Mouse (Mus musculus) thymus, postnatal 14 days (tissue): Measurements from ENCODE around the gene Fam136a.
"Not testable (repeated sequence)": the region's sequence is repeated elsewhere in the genome, so short reads cannot be mapped to it uniquely, and the experiment has no call there.

Experiments used
- DNase-seq: peaks from one replicate; pipeline ENCODE4 v3.0.0; 2021

Fam136a gene

DNA sequence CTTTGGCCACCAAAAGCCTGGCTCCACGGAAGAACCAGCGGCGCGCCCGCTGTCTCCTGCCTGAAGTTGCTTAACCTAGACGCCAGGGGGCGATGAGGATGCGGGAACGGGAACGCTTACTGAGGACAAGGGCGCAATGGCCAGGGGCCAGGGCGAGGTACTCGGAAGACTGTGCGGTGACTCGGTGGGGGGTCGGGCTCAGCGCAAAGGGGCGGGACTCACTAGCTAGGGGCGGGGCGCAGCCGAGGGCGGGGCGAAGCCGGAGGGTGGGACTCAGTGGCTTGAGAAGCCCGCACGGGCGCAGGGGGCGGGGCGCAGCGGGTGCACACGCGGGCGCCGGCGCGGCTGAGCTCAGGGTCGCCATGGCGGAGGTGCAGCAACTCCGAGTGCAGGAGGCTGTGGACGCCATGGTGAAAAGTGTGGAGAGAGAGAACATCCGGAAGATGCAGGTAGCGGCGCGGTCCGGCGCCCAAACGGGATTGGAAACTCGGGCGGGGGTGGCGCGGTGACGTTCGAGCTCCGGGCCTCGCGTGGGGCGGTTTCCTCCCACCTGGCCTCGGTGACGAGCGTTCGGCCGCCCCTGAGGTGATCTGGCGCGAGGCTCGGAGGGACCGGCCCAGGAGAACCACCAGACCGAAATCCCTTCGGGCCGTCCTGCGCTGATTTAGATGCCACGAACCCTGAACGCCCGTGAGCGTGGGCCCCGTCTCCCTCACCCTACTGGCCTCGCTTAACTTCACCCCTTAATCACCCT, at the start of gene Fam136a:
Gene Fam136a (plus strand): TSS at position 276 of the 754 bp plus-strand sequence.
- peak; percentile 96 for DNase-seq

DNA sequence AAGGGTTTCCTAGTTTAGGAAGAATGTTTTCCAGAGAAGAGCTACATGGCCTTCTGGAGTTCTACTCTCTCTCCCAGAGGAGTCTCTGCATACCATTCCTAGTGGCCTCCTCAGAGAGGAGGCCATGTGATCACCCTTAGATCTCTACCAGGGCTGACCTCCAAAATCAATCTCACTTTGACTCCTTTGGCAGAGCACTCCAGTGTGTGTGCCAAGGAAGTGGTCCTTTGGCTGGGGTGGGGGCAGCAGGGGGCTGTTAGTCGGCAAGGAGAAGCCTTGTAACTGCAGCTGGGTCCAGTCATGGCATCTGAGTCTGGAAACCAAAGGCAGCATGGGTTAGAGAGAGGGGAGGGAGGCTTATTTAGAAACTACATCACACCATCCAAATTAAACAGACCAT, 48.4 kb upstream of the Fam136a start:
- DNase-seq, result no peak

DNA sequence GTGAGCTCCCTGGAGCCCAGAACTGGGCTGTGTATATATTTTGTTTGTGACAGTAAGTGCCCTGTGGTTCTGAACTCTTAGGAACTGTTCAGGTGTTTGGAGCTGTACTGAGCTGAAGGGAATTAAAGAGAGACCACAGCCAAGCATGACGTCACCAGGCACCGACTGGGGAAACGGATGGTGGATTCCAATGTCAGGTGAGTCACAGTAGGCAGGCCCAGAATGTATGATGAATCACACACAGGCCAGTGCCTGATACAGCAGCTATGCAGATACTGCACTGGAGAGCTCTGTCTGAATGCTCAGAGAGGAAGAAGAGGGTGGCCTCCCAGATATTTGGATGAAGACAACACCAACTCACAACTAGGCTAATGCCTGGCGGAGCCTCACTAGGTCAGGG, 46.6 kb upstream of the Fam136a start:
- DNase-seq, result no peak

DNA sequence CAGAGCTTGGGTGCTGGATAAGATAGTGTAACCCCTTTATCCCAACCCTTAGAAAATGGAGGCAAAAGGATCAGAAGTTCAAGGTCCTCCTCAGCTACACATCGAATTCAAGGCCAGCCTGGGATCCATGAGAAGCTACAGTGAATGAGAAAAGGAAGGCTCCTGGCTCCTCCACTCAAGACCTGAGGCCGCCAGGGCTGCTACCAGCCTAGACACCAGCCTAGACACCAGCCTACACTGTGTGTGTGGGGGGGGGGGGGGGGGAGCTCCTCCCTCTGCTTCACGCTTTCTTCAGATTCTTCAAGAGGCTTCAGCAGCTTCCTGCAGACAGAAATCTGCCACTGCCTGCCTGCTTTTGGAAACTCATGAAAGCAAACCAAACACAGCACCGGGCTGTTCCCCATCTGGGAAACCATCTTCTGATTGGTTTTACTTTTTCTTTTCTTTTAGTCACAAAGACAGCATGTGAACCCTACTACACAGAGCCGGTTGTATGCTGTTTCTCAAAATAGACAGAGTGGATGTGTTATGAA, 43.3 kb upstream of the Fam136a start:
- no peak for DNase-seq

DNA sequence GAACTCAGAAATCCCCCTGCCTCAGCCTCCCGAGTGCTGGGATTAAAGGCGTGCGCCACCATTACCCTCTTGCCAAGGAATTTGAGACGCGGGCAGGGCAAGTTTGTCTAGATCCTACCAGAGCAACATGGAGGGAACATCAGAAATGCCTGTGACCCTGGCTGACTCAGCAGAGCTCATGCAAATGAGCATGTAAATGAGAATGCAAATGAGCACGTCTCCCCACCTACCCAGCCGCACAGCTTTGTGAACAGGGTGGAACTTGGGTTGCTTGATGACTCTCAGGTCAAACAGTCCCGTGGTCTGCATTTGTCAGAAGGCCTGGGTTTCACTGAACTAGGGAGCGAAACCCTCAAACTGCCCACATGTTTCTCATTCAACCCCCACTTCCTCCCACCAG, 42.5 kb upstream of the Fam136a start:
- no peak for DNase-seq

DNA sequence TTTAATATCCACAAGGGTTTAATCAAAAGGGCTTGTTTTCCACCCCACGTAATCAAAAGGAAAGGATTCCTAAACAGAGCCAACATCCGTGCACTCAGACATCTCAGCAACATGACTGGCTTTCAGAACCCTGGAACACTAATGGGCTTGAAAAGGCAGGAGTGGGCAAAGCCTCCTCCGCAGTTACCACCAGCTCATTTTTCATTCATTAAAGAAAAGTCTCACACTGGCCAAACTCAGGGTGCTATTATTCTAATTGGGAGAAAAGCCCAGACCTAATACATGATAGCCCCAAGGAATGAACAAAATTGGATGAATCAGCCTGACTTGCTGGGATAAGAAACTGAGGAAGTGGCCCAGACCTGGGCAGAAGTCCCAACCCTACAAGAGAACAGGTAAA, 41.0 kb upstream of the Fam136a start:
- no peak for DNase-seq

DNA sequence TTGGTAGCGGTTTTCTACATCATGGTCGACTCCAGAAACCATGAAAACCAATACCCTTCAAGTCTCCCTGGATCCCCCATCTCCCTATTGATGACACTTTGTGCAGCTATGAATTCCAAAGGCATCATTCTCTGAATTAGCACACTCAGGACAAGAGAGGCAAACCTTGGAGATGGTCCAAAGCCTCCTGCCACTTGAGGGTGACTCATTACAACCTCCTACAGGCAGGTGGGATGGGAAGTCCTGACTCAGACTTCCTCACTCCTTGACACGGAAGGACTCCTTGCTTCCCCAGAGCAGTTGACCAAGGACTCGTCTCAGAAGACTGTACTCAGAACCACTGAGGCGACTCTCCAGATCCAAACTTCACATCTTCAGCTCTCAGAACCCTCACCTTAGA, 39.8 kb upstream of the Fam136a start:
- no peak for DNase-seq

DNA sequence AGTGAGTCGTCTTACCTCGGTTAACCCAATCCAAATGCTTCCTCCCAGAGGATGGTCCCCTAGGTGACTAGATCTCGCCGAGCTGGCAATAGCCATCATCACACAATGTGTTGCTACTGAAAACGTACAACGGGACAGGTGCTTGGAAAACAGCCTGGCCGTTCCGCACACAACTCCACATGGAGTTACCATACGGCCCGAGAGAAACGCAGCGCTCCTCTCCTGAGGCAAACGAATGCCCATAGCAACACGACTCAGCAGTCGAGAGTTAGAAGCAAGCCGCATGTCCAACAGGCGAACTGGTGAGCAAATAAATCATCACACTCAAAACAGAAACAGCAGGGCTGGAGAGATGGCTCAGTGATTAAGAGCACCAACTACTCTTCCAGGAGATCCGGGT, 38.6 kb upstream of the Fam136a start:
- no peak for DNase-seq

DNA sequence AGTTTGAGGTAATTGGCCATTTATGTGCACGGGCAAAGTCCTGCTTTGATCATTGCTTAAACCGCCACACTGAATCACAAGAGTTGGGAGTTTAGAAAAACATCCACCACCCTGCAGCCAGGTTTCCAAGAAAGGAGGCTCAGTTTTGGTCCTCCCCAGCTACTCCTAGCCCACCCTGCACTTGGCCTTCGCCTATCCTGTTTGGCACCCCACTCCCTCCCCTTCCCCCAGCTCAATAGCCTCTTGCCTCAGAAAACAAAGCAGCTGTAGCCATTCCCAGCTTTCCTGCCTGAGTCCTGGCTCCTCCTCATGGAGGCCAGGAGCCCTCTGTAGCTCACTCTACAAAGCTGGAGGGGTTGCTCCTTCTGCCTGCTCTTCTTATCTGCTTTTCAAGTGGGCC, 37.1 kb upstream of the Fam136a start:
- no peak for DNase-seq

DNA sequence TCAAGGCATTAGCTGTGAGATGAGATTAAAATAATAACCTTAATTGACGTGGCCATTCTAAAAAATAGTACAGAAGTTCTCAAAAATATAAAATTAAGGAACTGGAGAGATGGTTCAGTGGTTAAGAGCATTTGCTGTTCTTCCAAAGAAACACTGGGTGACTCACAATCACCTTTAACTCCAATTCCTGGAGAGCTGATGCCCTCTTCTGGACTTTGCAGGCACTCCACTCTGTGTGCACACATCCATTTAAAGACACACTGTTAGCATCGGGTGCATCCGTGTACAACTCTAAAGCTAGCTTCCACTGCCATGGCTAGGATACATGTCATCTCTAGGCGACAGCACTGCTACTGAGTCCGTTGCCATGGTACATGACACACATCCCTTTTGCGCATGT, 35.5 kb upstream of the Fam136a start:
- no peak for DNase-seq

DNA sequence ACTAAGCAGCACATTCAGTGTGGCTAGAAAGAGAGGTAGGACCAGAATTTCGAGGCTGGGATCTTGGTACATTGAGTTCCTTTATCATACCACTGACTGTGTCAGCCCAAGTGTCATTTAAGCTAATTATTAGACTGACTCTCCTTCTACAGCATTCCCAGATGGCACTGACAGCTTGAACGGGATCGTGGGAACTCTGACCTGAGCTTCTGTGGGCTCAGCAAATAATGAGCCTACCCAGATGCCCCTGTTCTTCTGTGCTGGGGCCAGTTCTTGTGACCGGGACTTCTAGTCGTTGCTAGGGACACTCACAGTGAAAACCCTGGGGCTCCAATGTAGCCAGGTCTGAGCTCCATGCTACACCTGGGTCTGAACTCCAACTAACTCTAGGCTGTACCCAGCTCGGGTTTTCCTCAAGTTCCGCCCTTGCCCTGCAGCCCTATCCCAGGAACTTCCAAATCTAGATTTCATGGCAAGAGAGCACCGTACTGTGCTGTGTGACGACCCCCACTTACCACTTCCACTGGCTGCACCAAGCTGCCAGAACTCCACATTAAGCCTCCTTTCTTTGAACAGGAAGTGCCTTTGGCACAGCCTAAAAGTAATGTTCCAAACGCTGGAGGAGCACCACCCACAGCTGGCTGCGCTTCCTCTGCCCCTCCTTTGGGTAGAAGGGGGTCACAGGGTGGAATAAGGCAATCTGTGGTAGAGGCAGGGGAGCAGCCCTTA, 30.2 kb upstream of the Fam136a start:
- DNase-seq, result no peak

DNA sequence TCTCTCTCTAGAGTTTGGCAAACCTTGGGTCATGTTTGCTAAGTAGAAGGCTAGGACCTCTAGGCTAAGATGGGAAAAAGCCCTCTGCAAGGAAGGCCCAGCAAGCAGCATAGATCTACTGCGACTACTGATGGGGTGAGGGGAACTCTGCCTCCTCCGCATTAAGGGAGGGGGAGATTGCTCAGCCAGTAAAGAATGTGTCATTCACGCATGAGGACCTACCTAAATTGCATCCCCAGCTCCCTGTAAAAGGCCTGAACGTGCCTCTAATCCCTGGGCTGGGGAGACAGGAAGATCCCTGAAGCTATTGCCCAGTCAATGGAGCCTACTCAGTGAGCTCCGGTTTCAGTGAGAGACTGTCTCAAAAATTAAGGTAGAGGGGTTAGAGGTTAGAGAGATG, 29.6 kb upstream of the Fam136a start:
- DNase-seq, result no peak

DNA sequence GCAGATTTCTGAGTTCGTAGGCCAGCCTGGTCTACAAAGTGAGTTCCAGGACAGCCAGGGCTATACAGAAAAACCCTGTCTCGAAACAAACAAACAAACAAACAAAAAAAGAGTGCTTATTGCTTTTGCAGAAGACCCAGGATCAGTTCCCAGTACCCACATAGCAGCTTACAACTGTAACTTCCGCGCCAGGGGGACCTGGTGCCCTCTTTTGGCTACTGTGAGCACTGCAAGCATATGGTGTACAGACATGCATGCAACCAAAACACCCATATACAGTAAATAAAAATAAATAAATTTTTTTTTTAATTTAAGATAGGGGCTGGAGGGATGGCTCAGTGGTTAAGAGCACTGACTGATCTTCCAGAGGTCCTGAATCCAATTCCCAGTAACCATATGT, 29.1 kb upstream of the Fam136a start:
- DNase-seq, result not testable (repeated sequence)

DNA sequence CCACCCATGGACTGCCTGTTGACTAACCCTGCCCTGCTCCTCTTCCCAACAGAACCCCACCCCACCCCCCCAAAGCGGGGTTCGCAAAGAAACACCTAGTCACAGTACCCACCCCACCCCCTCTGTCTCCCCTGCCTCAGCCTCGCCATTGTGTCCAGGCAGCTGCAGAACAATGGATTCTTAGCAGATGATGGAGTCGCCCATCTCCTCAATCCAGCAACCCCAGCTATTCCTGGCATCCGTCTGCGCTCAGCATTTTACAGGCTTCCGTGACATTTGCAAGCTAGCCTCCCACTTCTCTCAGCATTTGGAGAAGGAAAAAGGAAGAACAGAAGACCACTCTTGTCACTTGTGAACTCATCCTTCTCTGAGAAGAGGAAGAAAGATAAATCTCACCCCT, 21.8 kb upstream of the Fam136a start:
- no peak for DNase-seq

DNA sequence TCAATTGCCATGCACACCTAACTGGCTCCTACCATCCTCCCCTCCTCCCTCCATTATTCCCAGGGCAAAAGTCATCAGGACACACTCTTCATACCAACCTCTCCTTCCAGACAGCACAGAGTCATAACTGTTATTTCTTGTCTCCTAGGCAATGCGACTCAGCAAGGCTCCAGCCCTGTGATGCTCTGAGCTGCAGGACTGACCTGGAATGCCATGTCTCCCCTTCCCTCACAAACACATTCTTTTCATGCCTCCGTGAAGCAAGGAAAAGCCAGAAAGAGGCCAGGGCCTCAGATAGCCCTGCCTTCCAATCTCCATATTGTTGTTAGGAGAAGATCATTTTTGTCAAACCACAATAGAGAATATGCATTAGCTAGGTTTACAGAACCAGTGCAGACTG, 19.4 kb upstream of the Fam136a start:
- DNase-seq, result no peak

DNA sequence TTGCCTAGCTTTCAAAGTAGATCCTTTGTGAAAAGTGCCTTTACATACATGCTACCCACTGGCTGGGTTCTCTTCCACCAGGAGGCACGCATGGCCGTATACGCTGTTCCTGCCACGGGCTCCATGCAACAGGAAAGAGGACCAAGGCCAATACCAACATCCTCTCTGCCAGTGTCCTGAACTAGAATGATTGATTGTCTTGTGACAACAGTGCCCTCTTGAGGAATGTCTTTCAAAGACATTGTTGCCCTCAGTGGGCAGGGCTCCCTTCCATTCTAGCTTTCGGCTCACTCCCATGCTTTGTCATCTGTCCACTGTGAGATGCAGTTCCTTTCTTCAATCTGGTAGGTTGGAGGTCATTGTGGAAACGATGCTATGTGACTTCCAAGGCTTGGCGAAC, 16.2 kb upstream of the Fam136a start:
- DNase-seq, result peak; percentile 26

DNA sequence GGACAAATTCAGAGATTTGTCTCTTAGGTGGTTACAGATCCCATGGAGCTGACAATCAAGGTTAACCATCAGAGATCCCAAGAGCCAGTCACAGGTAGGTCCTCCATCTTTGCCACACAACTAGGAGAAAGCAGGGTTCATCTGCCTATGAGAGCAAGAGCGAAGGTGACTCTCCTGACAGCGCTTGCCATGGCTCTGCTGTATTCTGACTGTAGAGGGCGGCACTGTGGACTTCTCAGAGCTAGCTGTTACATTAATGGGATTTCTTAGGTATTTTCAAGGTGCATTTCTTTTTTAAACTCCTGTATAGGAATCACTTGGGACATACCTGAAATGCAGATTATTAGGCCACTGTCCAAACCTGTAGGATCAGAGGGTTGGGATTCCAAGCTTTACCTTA, 10.5 kb upstream of the Fam136a start:
- DNase-seq, result peak; percentile 25

DNA sequence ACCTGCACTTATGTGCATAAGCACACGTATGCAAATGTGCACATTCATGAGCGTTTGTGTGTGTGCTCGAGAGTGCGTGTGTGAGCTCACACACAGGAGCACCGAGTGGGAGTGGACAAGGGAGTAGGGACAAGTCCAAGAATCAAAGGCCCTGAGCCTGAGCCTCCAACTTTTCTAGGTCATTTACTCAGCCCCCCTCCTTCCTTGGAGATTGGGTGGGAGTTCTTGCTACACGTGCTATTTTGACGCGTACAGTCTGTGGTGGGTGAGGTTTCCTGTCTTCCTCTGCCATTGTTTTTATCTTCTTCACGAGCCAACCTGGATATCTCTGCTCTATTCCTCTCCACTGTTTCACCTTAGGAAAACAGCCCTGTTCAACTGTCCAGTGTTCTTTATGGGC, 8.5 kb upstream of the Fam136a start:
- peak; percentile 66 for DNase-seq

DNA sequence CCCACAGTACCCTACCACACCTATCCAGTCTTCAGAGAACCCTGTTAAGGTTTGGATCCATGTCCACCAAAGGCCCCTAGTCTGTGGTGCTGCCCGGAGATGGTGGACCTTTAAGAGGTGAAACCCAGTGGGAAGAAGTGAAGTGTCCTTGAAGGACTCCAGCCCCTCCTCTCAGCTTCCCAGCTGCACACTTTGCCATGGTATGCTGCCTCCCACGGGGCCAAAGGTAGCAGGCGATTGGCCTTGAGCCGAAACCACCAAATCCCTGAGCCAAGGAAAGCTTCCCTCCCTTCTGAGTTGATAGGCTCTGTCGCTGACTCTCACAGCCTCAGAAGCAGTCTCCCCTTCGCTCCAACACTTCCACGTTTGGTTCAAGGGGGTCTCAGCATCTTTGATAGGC, 4.8 kb upstream of the Fam136a start:
- DNase-seq, result no peak

DNA sequence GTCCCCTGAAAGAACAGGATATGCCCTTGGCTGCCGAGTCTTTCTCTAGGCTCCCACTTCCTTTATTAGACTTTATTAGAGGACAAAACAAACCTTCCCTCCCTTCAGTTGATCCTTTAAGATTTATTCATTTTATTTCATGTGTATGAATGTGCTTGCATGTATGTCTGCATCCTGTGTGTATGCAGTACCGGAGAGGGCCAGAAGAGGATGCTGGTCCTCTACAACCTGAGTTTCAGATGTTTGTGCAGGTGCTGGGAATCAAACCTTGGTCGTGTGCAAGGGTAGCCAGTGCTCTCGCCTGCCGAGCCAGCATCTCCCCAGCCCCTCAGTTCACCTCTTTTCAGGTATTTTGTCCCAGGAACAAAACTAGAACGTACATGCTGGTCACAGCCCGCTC, 4.1 kb upstream of the Fam136a start:
- DNase-seq, result no peak

DNA sequence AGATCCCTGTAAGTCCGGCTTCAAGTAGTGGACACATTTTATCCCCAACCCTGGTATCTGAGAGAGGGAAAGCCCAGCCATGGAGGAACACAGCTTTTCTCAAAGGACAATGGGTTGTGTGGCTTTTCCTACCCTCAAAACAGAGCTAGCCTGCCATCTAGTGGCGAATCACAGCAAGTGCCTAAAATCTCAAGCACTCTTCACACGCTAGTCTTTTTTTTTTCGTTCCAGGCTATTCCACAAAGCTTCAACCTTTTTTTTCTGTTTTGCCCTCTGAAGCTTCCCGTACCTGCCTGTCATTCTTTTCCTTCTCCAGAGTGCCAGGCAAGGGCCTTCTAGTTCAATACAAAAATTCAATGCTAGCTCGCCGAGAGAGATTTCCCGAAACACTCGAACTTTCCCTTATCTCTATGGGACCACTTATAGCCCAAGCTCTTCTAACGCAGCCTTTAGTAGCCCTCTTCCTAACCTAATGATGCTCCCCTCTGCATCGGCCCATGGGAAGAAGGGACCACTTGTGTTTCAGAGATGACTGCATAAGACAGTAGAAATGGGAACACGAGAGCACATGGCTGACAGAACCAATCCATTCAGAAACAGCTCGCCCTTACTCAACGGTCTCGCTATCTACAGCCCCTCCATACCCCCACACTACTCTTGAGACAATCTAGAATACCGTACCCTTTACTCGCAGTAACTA, 854 bp upstream of the Fam136a start:
- DNase-seq, result peak; percentile 81

DNA sequence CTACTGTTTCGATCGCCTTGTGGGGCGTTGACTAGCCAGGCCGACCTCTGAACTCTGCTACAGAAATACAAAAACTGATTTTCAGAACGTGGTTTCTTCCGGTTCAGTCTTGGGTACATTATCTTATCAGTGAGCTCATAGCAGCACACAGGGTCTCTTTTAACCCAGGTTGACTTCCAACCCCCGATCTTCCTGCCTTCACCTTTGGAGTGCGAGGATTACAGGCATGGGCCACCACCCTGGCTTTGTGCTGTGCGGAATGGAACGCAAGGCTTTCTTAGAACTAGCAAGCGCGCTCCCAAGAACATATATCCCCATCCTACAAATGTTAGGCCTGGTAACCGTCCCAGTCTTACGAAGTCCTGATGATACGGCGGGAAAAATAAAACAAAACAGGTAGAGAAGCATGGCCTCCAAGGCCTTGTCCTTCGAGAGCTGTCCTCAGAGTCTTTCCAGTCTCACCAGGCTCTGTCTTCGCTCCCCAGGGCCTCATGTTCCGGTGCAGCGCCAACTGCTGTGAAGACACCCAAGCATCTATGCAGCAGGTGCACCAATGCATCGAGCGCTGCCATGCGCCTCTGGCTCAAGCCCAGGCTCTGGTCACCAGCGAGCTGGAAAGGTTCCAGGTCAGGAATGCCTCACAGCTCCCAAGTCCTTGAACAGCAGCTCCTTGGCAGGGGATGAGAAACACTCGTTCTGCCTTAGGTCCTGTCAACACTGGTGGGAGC, 843 bp downstream of the Fam136a start:
- DNase-seq, result peak; percentile 27

DNA sequence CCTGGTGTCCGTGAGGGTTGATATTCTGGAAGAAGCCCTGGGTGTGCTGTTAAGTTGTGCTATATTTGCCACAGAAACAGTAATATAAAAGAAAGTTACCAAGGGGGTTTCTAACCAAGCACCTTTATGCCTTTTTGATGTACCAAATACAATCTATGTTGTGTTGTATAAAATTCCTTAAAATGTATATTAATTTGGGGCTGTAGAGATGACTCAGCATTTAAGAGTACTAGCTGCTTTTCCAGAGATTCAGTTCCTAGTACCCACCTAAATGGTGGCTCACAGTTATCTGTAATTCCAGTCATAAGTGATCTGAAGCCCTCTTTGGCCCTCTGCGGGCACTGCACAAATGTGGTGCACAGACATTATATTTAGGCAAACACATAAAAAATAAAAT, 1.4 kb downstream of the Fam136a start:
- DNase-seq, result no peak
